Mouse (Mus musculus) lung, postnatal 25 days (tissue): ENCODE data around the gene Mfap3.
A peak's percentile ranks its signal among the peaks of the same experiment; 100 is the strongest.
"Not testable (repeated sequence)": the region's sequence is repeated elsewhere in the genome, so short reads cannot be mapped to it uniquely, and the experiment has no call there.

Experiments used
- DNase-seq: peaks from one replicate; pipeline ENCODE4 v3.0.0; 2022; ENCODE audit warnings: low spot score

Gene Mfap3

GRCm38 (mm10) chr11:57529111-57529510 is 10.6 kb downstream of the Mfap3 start:
- DNase-seq, result no peak

GRCm38 (mm10) chr11:57531300-57531950 is 13.0 kb downstream of the Mfap3 start:
- peak; percentile 42 for DNase-seq

GRCm38 (mm10) chr11:57532306-57532705 is 13.8 kb downstream of the Mfap3 start:
- DNase-seq, result no peak

- peak; percentile 42 for DNase-seq
These were observed 17.4 kb downstream of the Mfap3 start for GRCm38 (mm10) chr11:57535912-57536311.

- no peak for DNase-seq
These were observed 21.5 kb downstream of the Mfap3 start for GRCm38 (mm10) chr11:57539841-57540418.

- no peak for DNase-seq
These were observed 22.2 kb downstream of the Mfap3 start for GRCm38 (mm10) chr11:57540681-57541080.

- DNase-seq, result peak; percentile 70
These were observed 30.4 kb downstream of the Mfap3 start for GRCm38 (mm10) chr11:57548618-57549550.

- DNase-seq, result no peak
These were observed 31.8 kb downstream of the Mfap3 start for GRCm38 (mm10) chr11:57550230-57550629.

GRCm38 (mm10) chr11:57551016-57551415 is 32.6 kb downstream of the Mfap3 start:
- DNase-seq, result no peak

GRCm38 (mm10) chr11:57553015-57553780 is 34.7 kb downstream of the Mfap3 start:
- no peak for DNase-seq

- DNase-seq, result not testable (repeated sequence)
These were observed 39.5 kb downstream of the Mfap3 start for GRCm38 (mm10) chr11:57557936-57558335.

- peak; percentile 21 for DNase-seq
These were observed 46.1 kb downstream of the Mfap3 start for GRCm38 (mm10) chr11:57564564-57564963.

- no peak for DNase-seq
These were observed 47.9 kb downstream of the Mfap3 start for GRCm38 (mm10) chr11:57566091-57567035.

- DNase-seq, result no peak
These were observed 50.6 kb downstream of the Mfap3 start for GRCm38 (mm10) chr11:57568950-57569490.

GRCm38 (mm10) chr11:57571035-57571434 is 52.6 kb downstream of the Mfap3 start:
- DNase-seq, result no peak

GRCm38 (mm10) chr11:57573686-57574274 is 55.3 kb downstream of the Mfap3 start:
- peak; percentile 56 for DNase-seq

GRCm38 (mm10) chr11:57576871-57577515 is 58.5 kb downstream of the Mfap3 start:
- no peak for DNase-seq

- no peak for DNase-seq
These were observed 64.6 kb downstream of the Mfap3 start for GRCm38 (mm10) chr11:57582818-57583635.
